Mouse (Mus musculus) testis, adult 2 months (tissue): ENCODE results near the gene Cdca5.

Experiments used
- CTCF ChIP-seq: fragments of 200-500 bp; IDR thresholded peaks from 2 replicates; pipeline ENCODE4 v1.5.1; 2012; ENCODE audit warnings: low read depth, mild to moderate bottlenecking, inconsistent platforms, low read length, moderate library complexity; ENCODE audit not compliant: control insufficient read depth, insufficient read depth, insufficient replicate concordance
- POLR2A ChIP-seq: fragments of 200-500 bp; IDR thresholded peaks from 2 replicates; pipeline ENCODE4 v1.6.1; 2012; ENCODE audit warnings: low read depth, mild to moderate bottlenecking, inconsistent platforms, low read length, moderate library complexity; ENCODE audit not compliant: control insufficient read depth

DNA sequence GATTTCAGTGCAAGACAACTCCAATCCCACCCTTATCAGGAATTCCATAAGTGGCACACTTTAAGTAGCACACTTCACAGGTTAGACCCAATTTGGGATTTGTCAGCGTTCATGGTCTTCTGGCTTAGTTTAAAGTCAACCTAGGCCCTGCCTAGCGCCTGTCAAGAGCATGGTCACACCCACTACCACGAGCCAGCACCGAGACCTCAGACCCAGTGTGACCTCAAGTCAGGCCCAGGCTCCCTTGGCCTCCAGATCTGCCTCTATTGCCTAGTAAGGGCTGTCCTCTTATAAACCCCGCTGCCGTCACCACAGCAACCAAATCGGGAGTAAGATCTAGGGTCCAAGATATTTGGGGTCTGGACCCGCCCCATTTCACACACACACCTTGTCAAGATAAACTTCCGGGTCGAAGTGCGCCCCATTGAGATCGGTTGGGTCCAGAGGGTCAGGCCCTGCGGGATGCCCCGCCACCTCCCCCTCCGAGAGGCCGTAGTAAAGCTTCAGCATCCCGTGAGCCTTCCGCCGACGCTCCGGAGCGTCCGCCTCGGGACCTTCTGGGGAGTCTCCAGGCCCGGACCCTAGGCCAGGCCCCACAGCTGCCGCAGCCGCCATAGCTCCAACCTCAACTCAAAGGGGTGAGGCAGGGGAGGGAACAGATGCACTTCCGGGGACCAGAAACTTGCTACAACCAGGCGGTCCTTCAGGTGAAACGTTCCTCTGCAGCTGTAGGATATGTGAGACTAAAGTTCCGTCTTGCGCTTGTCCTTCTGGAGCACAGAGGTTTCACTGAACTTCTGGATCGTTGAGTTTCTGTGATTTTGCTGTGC lies 8.0 kb upstream of the Cdca5 start, which contains the start of gene Vps51:
- TF ChIP-seq CTCF (no peak), POLR2A (peak; percentile 78)
